Mouse (Mus musculus) small intestine, adult 2 months (tissue): ENCODE measurements around the gene Mrpl27. TPM values are rescaled to one million over a fixed set of nuclear protein-coding genes. Genes with fewer than 3 reads are reported as not detected.
"Not testable (repeated sequence)": the region's sequence is repeated elsewhere in the genome, so short reads cannot be mapped to it uniquely, and the experiment has no call there.

Experiments used
- H3K27ac ChIP-seq: fragments of 200-500 bp; 2 replicates; pipeline ENCODE4 v1.5.1; 2012; ENCODE audit warnings: low read depth, low read length, control low read depth, inconsistent platforms; ENCODE audit not compliant: insufficient read depth
- H3K27me3 ChIP-seq: fragments of 200-500 bp; 2 replicates; pipeline ENCODE4 v1.6.1; 2012; ENCODE audit warnings: mild to moderate bottlenecking, moderate library complexity, low read length, inconsistent platforms; ENCODE audit not compliant: control insufficient read depth, insufficient read depth
- H3K36me3 ChIP-seq: fragments of 200-500 bp; 2 replicates; pipeline ENCODE4 v1.6.1; 2012; ENCODE audit warnings: mild to moderate bottlenecking, low read length, control low read depth, inconsistent platforms; ENCODE audit not compliant: control insufficient read depth, insufficient read depth
- H3K4me1 ChIP-seq: fragments of 200-500 bp; 2 replicates; pipeline ENCODE4 v1.6.1; 2012; ENCODE audit warnings: low read length, inconsistent platforms, mixed read lengths; ENCODE audit not compliant: control insufficient read depth, insufficient read depth, insufficient read length
- H3K4me3 ChIP-seq: fragments of 200-500 bp; 2 replicates; pipeline ENCODE4 v1.5.1; 2012; ENCODE audit warnings: low read depth, mild to moderate bottlenecking, control low read depth, inconsistent platforms, low read length, moderate library complexity
- CTCF ChIP-seq: fragments of 200-500 bp; IDR thresholded peaks from 2 replicates; pipeline ENCODE4 v1.5.1; 2012; ENCODE audit warnings: low read depth, mild to moderate bottlenecking, control low read depth, inconsistent platforms, low read length, moderate library complexity, mixed read lengths; ENCODE audit not compliant: insufficient replicate concordance, insufficient read length; ENCODE audit errors: extremely low read depth
- POLR2A ChIP-seq: fragments of 200-500 bp; IDR thresholded peaks from 2 replicates; pipeline ENCODE4 v1.6.1; 2012; ENCODE audit warnings: low read depth, mild to moderate bottlenecking, control low read depth, inconsistent platforms, low read length, moderate library complexity
- WGBS: fragments of 180-500 bp; shearing (Covaris S2); methylation state at CpG from one replicate; pipeline ENCODE4 v1.1.7; 2018; 5-methylcytosine and 5-hydroxymethylcytosine counted together
- polyA plus RNA-seq: library from polyadenylated mRNA; depleted of rRNA; stranded (reverse); fragments of >200 nt; gene quantifications from 2 replicates; pipeline ENCODE4 v1.2.3, GENCODE M21; 2012

The Mrpl27 gene
- polyA plus RNA-seq, 1 experiment = 45.7 TPM

- WGBS = 78% methylated on average over 5 of the region's 5 CpGs
- H3K36me3 ChIP-seq = peaks cover 75% of the 10 kb centered on the region
- no peak overlapping the region for H3K4me3 ChIP-seq
- H3K4me1 ChIP-seq = peaks cover 25% of the 10 kb centered on the region
- TF ChIP-seq CTCF (no peak), POLR2A (no peak)
- no peaks in the 10 kb centered on the region for H3K27me3 ChIP-seq
- peak overlapping the region; percentile 97 for H3K27ac ChIP-seq
Measured at GRCm38 (mm10) chr11:94634431-94634830, 19.1 kb upstream of the Mrpl27 start.

- Histone ChIP-seq H3K27ac (no peak overlapping the region), H3K4me1 (no peaks in the 10 kb centered on the region), H3K27me3 (no peaks in the 10 kb centered on the region), H3K4me3 (no peak overlapping the region), H3K36me3 (peaks cover 57% of the 10 kb centered on the region)
- TF ChIP-seq CTCF (no peak), POLR2A (no peak)
- 90% methylated on average over 8 of the region's 8 CpGs for WGBS
Measured at GRCm38 (mm10) chr11:94644461-94645219, 8.9 kb upstream of the Mrpl27 start.

GRCm38 (mm10) chr11:94646457-94646856, 7.1 kb upstream of the Mrpl27 start:
- 96% methylated on average over 4 of the region's 4 CpGs for WGBS
- H3K36me3 ChIP-seq = peaks cover 39% of the 10 kb centered on the region
- H3K4me3 ChIP-seq = no peak overlapping the region
- TF ChIP-seq CTCF (no peak), POLR2A (no peak)
- H3K4me1 ChIP-seq = no peaks in the 10 kb centered on the region
- H3K27me3 ChIP-seq = no peaks in the 10 kb centered on the region
- H3K27ac ChIP-seq = no peak overlapping the region

GRCm38 (mm10) chr11:94651241-94651640, 2.3 kb upstream of the Mrpl27 start:
- H3K36me3 ChIP-seq, H3K27me3 ChIP-seq, H3K4me1 ChIP-seq, H3K4me3 ChIP-seq, H3K27ac ChIP-seq: not testable (repeated sequence)
- 95% methylated on average over 6 of the region's 7 CpGs for WGBS

GRCm38 (mm10) chr11:94652973-94653372, 594 bp upstream of the Mrpl27 start:
- Histone ChIP-seq H3K27me3 (no peaks in the 10 kb centered on the region), H3K4me1 (peaks cover 5% of the 10 kb centered on the region), H3K4me3 (no peak overlapping the region), H3K36me3 (peaks cover 9% of the 10 kb centered on the region), H3K27ac (no peak overlapping the region)
- 37% methylated on average over 8 of the region's 8 CpGs for whole genome bisulfite sequencing
- no peak for TF ChIP-seq POLR2A
- no peak for TF ChIP-seq CTCF

GRCm38 (mm10) chr11:94661344-94661743, 7.8 kb downstream of the Mrpl27 start:
- no peaks in the 10 kb centered on the region for H3K27me3 ChIP-seq
- WGBS = 23% methylated on average over 1 of the region's 1 CpGs
- peaks cover 57% of the 10 kb centered on the region for H3K36me3 ChIP-seq
- no peak for TF ChIP-seq CTCF
- peaks cover 3% of the 10 kb centered on the region; the same call in 1 of the 2 replicates for H3K4me1 ChIP-seq
- H3K4me3 ChIP-seq = no peak overlapping the region
- no peak overlapping the region for H3K27ac ChIP-seq

GRCm38 (mm10) chr11:94665281-94665680, 11.7 kb downstream of the Mrpl27 start:
- H3K4me1 ChIP-seq = peaks cover 3% of the 10 kb centered on the region; the same call in 1 of the 2 replicates
- no peak overlapping the region for H3K4me3 ChIP-seq
- TF ChIP-seq POLR2A (no peak), CTCF (no peak)
- 79% methylated on average over 6 of the region's 6 CpGs for WGBS
- H3K27me3 ChIP-seq = no peaks in the 10 kb centered on the region
- peaks cover 56% of the 10 kb centered on the region for H3K36me3 ChIP-seq
- H3K27ac ChIP-seq = no peak overlapping the region
